Mouse (Mus musculus) midbrain, embryonic 11.5 days (tissue): Measurements from ENCODE around the gene Usp20. TPM values are rescaled to one million over a fixed set of nuclear protein-coding genes. Genes with fewer than 3 reads are reported as not detected.

Experiments used
- ATAC-seq: fragments of 200-750 bp; cut with Nextera tagmentation; 2 replicates; pipeline ENCODE4 v1.8.0; 2017; ENCODE audit warnings: moderate TSS enrichment, moderate library complexity; ENCODE audit not compliant: low FRiP score
- DNase-seq: peaks from one replicate; pipeline ENCODE4 v3.0.0; 2015; ENCODE audit warnings: low spot score; ENCODE audit errors: missing footprints
- H3K27ac ChIP-seq: fragments of 300-500 bp; sonication (generic); 2 replicates; pipeline ENCODE4 v1.5.1; 2014; ENCODE audit warnings: low read depth, low read length
- H3K27me3 ChIP-seq: fragments of 300-500 bp; sonication (generic); 2 replicates; pipeline ENCODE4 v1.6.1; 2014; ENCODE audit warnings: mild to moderate bottlenecking, low read length, moderate library complexity, mixed read lengths; ENCODE audit not compliant: control insufficient read depth, insufficient read depth
- H3K36me3 ChIP-seq: fragments of 300-500 bp; sonication (generic); 2 replicates; pipeline ENCODE4 v1.6.1; 2014; ENCODE audit warnings: mild to moderate bottlenecking, low read length, moderate library complexity, mixed read lengths; ENCODE audit not compliant: control insufficient read depth, insufficient read depth
- H3K4me1 ChIP-seq: fragments of 300-500 bp; sonication (generic); 2 replicates; pipeline ENCODE4 v1.6.1; 2014; ENCODE audit warnings: low read length; ENCODE audit not compliant: control insufficient read depth, insufficient read depth
- H3K4me2 ChIP-seq: fragments of 300-500 bp; sonication (generic); 2 replicates; pipeline ENCODE4 v1.6.1; 2014; ENCODE audit warnings: mild to moderate bottlenecking, moderate library complexity
- H3K4me3 ChIP-seq: fragments of 300-500 bp; sonication (generic); 2 replicates; pipeline ENCODE4 v1.5.1; 2014; ENCODE audit warnings: low read depth, low read length
- H3K9ac ChIP-seq: fragments of 300-500 bp; sonication (generic); 2 replicates; pipeline ENCODE4 v1.6.1; 2014; ENCODE audit warnings: low read length
- H3K9me3 ChIP-seq: fragments of 300-500 bp; sonication (generic); 2 replicates; pipeline ENCODE4 v1.6.1; 2016; ENCODE audit warnings: low read length; ENCODE audit not compliant: control insufficient read depth
- WGBS: fragments of 180-500 bp; shearing (Covaris S2); extraction: QIAGEN DNeasy Blood & Tissue Kit; methylation state at CpG from one replicate; pipeline ENCODE4 v1.1.7; 2014; 5-methylcytosine and 5-hydroxymethylcytosine counted together
- polyA plus RNA-seq: library from polyadenylated mRNA; unstranded; fragments of >200 nt; fragmentation: Nextera tagmentation; extraction: Ambion mirVana; gene quantifications from 2 replicates; pipeline ENCODE4 v1.2.1, GENCODE M21; 2014

Gene Usp20
- polyA plus RNA-seq, 1 experiment from 2014 or later, result 14.1 TPM

DNA sequence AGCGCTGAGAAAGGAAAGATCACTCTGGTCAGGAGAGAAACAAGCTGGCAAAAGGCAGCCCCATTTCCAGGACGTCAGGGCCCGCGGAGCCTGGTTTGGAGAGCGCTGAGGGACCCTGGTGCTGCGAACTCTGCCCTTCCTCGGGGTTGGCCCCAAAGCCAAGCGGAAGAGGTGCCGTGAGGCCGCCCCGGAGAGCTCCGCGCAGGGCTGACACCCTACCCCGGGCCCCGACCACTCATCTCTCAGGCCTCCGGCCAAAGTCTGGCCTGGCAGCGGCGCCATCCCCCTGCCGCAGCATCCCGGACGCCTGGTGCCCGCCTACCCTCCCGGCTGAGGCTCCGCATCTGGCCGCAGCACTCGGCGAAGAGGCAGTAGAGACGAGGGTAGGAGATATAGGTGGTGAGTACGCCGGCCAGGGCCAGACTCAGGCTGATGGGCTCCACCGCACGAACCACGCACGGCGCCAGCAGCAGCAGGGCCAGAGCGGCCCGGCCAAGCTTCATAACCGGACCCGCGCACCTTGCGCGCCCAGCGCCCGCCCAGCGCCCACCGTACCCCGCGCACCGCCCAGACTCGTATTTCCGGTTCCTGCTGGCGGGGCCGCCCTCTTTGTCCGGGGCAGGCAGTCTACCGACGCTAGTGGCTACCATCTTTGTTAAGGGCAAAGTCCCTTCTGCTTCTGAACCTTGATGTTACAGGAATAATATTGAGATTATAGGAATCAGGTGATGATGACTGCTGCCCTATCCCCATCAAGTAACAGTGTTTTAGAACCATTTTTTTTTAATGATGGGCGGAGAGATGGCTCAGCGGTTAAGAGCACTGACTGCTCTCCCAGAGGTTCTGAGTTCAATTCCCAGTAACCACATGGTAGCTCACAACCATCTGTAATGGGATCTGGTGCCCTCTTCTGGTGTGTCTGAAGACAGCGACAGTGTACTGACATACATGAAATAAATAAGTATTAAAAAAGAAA lies 14.4 kb upstream of the Usp20 start, which contains the start of gene Tor1a:
TSS of gene Tor1a (minus strand) at position 582 of the 976 bp plus-strand sequence.
- Histone ChIP-seq H3K27me3 (no peaks in the 10 kb centered on the region), H3K4me2 (peak within 1 kb of the TSS; percentile 83), H3K27ac (peak within 1 kb of the TSS; percentile 46), H3K9ac (peak within 1 kb of the TSS; percentile 81), H3K9me3 (no peaks in the 10 kb centered on the region), H3K36me3 (peaks cover 6% of the 10 kb centered on the region), H3K4me3 (peak within 1 kb of the TSS; percentile 82), H3K4me1 (peaks cover 16% of the 10 kb centered on the region)
- DNase-seq (peak; percentile 98), ATAC-seq (peak; percentile 93)
- 3% methylated on average over 53 of the region's 59 CpGs for WGBS

DNA sequence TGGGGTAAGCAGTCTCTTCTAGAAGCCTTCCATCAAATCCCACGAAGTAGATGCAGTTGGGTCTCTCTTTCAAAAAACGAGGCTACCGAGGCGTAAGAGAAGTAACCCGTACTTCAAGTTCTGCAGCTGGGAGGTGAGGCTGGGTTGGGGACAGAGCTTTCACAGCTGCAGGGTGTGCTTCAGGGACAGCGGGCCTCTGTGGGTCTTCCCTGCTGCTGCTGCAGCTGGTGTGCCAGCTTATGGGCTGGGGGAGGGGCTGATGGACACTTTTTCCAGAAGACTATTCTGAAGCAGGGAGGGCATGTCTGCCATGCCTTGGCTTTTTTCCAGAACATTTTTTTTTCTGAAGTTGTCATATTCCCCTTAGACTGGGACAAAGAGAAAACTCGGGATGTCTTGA lies 945 bp downstream of the Usp20 start:
- Histone ChIP-seq H3K4me2 (peak overlapping the region; percentile 68), H3K4me1 (peaks cover 12% of the 10 kb centered on the region), H3K27me3 (no peaks in the 10 kb centered on the region), H3K9ac (no peak overlapping the region; the same call in 1 of the 2 replicates), H3K9me3 (no peaks in the 10 kb centered on the region), H3K4me3 (peak overlapping the region; percentile 82), H3K36me3 (peaks cover 7% of the 10 kb centered on the region; the same call in 1 of the 2 replicates), H3K27ac (no peak overlapping the region)
- DNase-seq, result no peak
- no peak for ATAC-seq
- WGBS, result 52% methylated on average over 7 of the region's 7 CpGs

DNA sequence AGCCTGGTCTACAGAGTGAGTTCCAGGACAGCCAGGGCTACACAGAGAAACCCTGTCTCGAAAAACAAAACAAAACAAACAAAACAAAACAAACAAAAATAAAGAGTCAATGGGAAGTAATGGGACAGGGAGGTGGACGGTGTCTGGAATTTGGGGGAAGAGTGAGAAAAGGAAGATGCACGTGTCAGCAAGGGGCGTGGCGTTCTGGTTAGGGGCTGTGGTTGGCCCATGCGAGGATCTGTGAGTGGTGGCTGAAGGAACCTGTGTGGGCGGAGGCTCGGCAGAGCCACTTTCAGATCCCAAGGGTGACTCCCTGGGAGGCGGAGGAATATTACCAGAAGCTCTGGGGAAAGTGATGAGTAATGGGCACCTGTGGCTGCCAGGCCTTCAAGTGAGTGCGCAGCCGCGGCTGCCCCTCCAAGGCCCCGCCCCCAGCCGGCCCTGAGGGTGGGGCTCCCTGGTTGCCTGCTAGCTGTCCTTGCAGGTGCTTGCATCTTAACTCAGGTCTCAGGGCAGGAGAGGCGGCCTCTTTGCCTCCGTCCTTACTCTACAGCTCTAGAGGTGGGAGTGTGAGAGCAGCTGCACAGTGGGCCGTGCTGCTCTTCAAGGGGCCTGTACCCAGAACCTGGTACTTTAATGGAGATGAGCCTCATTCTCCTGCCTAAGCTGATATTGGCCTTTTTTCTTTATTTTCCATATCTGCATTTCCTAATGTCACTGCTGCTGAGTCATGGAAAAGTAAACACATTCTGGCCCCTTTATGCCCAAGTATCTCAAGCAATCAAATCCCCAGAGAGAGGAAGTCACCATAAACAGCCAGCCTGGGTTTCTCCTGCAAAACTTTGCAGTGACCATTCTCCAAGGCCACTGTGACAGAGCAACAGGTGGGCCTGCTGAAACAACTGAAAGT lies 3.3 kb downstream of the Usp20 start:
- Histone ChIP-seq H3K9me3 (no peaks in the 10 kb centered on the region), H3K36me3 (no peaks in the 10 kb centered on the region), H3K27ac (no peak overlapping the region), H3K27me3 (no peaks in the 10 kb centered on the region), H3K4me2 (no peak overlapping the region), H3K4me3 (no peak overlapping the region), H3K4me1 (peaks cover 12% of the 10 kb centered on the region), H3K9ac (no peak overlapping the region)
- no peak for DNase-seq
- 22% methylated on average over 17 of the region's 17 CpGs for WGBS
- no peak for ATAC-seq

DNA sequence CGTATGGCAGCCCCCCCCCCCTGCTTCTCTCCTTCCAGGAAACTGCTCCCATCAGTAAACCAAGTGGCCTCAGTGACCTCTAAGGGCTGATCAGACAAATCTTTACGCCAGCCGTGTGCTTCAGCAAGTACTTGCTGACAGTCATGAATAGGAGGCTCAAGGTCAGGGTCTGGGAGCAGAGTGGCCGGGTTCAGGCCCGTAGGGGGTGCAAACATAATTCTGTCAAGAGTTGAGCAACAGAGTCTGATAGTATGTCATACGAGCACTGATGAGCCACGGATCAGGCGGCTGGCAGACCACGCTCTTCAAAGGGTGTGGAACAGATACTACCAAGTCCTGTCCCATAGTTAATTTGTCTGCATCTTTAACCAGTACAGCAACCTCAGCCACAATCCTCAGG lies 8.1 kb downstream of the Usp20 start:
- H3K4me3 ChIP-seq, result no peak overlapping the region
- no peak overlapping the region for H3K4me2 ChIP-seq
- no peak overlapping the region for H3K9ac ChIP-seq
- DNase-seq, result no peak
- no peaks in the 10 kb centered on the region for H3K36me3 ChIP-seq
- no peaks in the 10 kb centered on the region for H3K27me3 ChIP-seq
- H3K4me1 ChIP-seq, result no peaks in the 10 kb centered on the region
- ATAC-seq, result no peak
- H3K9me3 ChIP-seq, result no peaks in the 10 kb centered on the region
- H3K27ac ChIP-seq, result no peak overlapping the region
- WGBS, result 92% methylated on average over 9 of the region's 9 CpGs

DNA sequence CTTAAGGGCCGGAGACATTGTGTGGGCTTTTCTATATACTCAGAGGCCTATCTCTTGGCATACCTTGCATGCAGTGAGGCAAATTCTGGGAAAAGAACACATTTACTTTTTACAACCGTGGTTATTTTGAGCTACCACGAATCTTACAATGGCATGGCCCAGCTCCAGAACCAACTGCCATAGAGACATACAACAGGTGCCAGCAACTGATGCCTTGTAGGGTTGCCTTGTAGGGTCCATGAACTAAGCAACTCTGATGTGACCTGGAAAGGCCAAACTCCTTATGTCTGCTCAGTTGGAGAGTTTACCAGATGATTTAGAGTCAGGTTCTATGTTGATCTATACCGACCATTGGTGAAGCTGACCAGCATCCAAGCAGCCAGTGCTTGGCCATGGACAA lies 12.8 kb downstream of the Usp20 start:
- H3K9ac ChIP-seq, result no peak overlapping the region
- no peaks in the 10 kb centered on the region for H3K4me1 ChIP-seq
- no peak overlapping the region for H3K27ac ChIP-seq
- no peaks in the 10 kb centered on the region for H3K36me3 ChIP-seq
- H3K9me3 ChIP-seq, result no peaks in the 10 kb centered on the region
- no peaks in the 10 kb centered on the region for H3K27me3 ChIP-seq
- H3K4me2 ChIP-seq, result no peak overlapping the region
- WGBS, result 93% methylated on average over 4 of the region's 4 CpGs
- DNase-seq (no peak), ATAC-seq (no peak)
- no peak overlapping the region for H3K4me3 ChIP-seq

DNA sequence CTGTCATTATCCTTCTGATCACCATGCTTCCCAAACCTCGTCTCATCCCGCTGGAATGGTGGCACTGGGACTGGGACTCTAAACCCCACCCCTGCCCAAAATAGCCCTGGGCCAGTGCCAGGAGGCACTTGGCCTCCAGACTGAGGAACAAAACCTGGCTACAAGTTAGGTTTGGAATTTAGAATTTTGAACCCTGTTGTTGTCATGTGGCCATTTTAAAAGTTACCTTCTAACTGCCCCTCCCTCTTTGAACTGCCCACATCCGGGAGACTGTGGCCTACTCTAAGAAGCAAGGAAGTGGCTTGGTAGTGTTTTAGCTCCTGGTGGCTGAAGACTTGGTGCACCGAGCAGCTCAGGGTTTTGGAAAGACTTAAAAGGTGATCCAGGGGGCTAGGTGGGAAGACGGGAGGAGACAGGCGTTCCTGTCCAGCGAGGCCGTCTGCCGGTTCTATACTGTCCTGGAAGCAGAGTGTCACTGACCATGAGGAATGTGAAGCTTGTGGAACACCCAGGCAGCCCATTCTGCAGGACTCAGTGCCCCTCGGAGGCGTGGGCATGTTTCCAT lies 13.4 kb downstream of the Usp20 start:
- 78% methylated on average over 11 of the region's 11 CpGs for WGBS
- Histone ChIP-seq H3K4me1 (no peaks in the 10 kb centered on the region), H3K4me3 (no peak overlapping the region), H3K4me2 (no peak overlapping the region), H3K36me3 (no peaks in the 10 kb centered on the region), H3K27me3 (no peaks in the 10 kb centered on the region), H3K9ac (no peak overlapping the region), H3K27ac (no peak overlapping the region), H3K9me3 (no peaks in the 10 kb centered on the region)
- ATAC-seq (no peak), DNase-seq (no peak)

DNA sequence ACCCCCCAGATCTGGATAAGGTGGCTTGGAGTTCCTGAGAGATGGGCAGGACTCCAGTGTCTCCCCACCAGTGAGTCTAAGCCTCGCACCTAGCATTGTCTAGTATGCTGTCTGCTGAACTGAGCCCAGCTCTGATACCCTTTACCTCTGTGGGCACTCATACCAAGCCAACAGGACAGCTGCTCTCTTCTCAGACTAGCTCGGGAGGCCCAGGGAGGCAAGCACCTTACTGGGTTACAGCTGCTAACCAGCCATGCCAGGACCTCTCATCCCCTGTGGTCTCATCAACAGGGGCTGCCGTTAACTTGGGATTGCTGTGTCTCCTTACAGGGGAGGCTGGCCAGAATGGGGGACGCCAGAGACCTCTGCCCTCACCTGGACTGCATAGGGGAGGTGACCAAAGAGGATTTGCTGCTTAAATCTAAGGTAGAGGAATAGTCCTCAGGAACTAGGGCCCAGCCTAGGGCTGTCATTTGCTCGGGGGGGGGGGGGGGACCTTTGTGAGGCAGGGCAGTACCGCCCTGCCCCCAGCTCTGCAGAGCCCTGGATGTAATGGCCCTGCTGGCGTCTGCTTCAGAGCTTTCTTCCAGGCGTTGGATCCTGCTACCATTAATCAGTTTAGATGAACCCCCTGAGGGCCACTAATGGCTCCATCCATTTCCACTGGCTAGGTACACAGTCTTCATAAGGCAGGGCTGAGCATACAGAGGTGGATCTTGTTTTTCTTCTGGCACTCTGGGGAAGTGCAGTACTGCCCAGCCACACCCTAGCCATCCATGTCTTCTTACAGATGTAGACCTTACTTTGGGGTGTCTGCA lies 16.6 kb downstream of the Usp20 start:
- Histone ChIP-seq H3K9ac (no peak overlapping the region), H3K27me3 (no peaks in the 10 kb centered on the region), H3K36me3 (no peaks in the 10 kb centered on the region), H3K4me3 (no peak overlapping the region), H3K4me1 (no peaks in the 10 kb centered on the region), H3K27ac (no peak overlapping the region), H3K9me3 (no peaks in the 10 kb centered on the region), H3K4me2 (no peak overlapping the region)
- WGBS, result 77% methylated on average over 8 of the region's 8 CpGs
- DNase-seq (no peak), ATAC-seq (no peak)

DNA sequence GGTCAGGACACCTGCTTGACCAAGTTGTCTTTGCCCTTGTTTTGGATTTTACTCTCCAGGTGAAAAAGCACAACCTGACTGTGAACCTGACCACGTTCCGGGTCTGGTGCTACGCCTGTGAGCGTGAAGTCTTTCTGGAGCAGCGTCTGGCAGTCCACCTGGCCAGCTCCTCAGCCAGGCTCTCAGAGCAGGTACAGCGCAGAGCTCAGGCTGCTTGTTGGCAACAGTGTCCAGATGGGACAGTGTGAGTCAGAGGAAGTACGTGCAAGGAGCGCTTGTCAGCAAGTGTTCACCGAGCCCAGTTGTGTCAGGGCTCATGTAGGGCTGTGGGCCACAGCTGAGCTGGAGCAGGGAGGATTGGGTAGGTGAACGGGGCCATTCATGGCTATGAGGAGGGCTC lies 20.8 kb downstream of the Usp20 start:
- ATAC-seq, result no peak
- Histone ChIP-seq H3K4me1 (no peaks in the 10 kb centered on the region), H3K4me2 (no peak overlapping the region), H3K27ac (no peak overlapping the region), H3K9ac (no peak overlapping the region), H3K36me3 (no peaks in the 10 kb centered on the region), H3K9me3 (no peaks in the 10 kb centered on the region), H3K27me3 (no peaks in the 10 kb centered on the region), H3K4me3 (no peak overlapping the region)
- no peak for DNase-seq
- 94% methylated on average over 10 of the region's 10 CpGs for WGBS
